Mouse (Mus musculus) liver, adult 2 months (tissue): ENCODE results near the gene Tac2. TPM values are rescaled to one million over a fixed set of nuclear protein-coding genes. Genes with fewer than 3 reads are reported as not detected.

Experiments
- DNase-seq: peaks from one replicate; pipeline ENCODE4 v3.0.0-alpha.2; 2011; ENCODE audit warnings: low read depth, low spot score; ENCODE audit errors: extremely low read depth
- H3K27ac ChIP-seq: fragments of 200-500 bp; replicated peaks from 2 replicates; pipeline ENCODE4 v1.5.1; 2012; ENCODE audit warnings: low read depth, mild to moderate bottlenecking, control low read depth, inconsistent platforms, low read length; ENCODE audit not compliant: insufficient read depth
- H3K27me3 ChIP-seq: fragments of 200-500 bp; 2 replicates; pipeline ENCODE4 v1.6.1; 2012; ENCODE audit warnings: mild to moderate bottlenecking, moderate library complexity, low read length, inconsistent platforms; ENCODE audit not compliant: control insufficient read depth, insufficient read depth
- H3K36me3 ChIP-seq: fragments of 200-500 bp; 2 replicates; pipeline ENCODE4 v1.6.1; 2012; ENCODE audit warnings: low read length, inconsistent platforms; ENCODE audit not compliant: control insufficient read depth, insufficient read depth
- H3K4me1 ChIP-seq: fragments of 200-500 bp; 2 replicates; pipeline ENCODE4 v1.6.1; 2011; ENCODE audit warnings: low read length; ENCODE audit not compliant: control insufficient read depth, insufficient read depth
- H3K4me3 ChIP-seq: fragments of 200-500 bp; 2 replicates; pipeline ENCODE4 v1.5.1; 2011; ENCODE audit warnings: low read depth, mild to moderate bottlenecking, control low read depth, low read length, moderate library complexity; ENCODE audit not compliant: insufficient read depth
- H3K79me2 ChIP-seq: fragments of 200-500 bp; 2 replicates; pipeline ENCODE4 v1.6.1; 2012; ENCODE audit warnings: inconsistent platforms, mild to moderate bottlenecking, low read length, moderate library complexity; ENCODE audit not compliant: control insufficient read depth, insufficient read depth
- H3K9ac ChIP-seq: fragments of 200-500 bp; 2 replicates; pipeline ENCODE4 v1.6.1; 2012; ENCODE audit warnings: low read depth, mild to moderate bottlenecking, control low read depth, inconsistent platforms, low read length
- CTCF ChIP-seq: fragments of 200-500 bp; IDR thresholded peaks from 2 replicates; pipeline ENCODE4 v1.5.1; 2011; ENCODE audit warnings: low read depth, low read length, control low read depth
- POLR2A ChIP-seq: fragments of 200-500 bp; IDR thresholded peaks from 2 replicates; pipeline ENCODE4 v1.6.1; 2011; ENCODE audit warnings: low read length, control low read depth; ENCODE audit not compliant: insufficient read depth; ENCODE audit errors: extremely low read depth
- WGBS: fragments of 180-500 bp; shearing (Covaris S2); methylation state at CpG from one replicate; pipeline ENCODE4 v1.1.7; 2018; 5-methylcytosine and 5-hydroxymethylcytosine counted together
- polyA plus RNA-seq: library from polyadenylated mRNA; depleted of rRNA; stranded (reverse); fragments of >200 nt; gene quantifications from 2 replicates; pipeline ENCODE4 v1.2.3, GENCODE M21; 2012
- total RNA-seq: library from RNA; depleted of rRNA; stranded (reverse); fragments of >200 nt; gene quantifications from 2 replicates; pipeline ENCODE4 v1.2.3, GENCODE M21; 2014

Gene Tac2
- total and polyA plus RNA-seq, 2 experiments = not detected

- H3K79me2 ChIP-seq = peaks cover 20% of the 10 kb centered on the region
- H3K9ac ChIP-seq = 0 out of 2 replicates have a peak overlapping the region, but pooled peaks have one; percentile 1
- H3K36me3 ChIP-seq = peaks cover 7% of the 10 kb centered on the region; the same call in 1 of the 2 replicates
- peaks cover 18% of the 10 kb centered on the region for H3K4me1 ChIP-seq
- no peak for TF ChIP-seq POLR2A
- no peak for TF ChIP-seq CTCF
- 29% methylated on average over 2 of the region's 2 CpGs for WGBS
- no peak overlapping the region for H3K4me3 ChIP-seq
- peak overlapping the region; percentile 41 for H3K27ac ChIP-seq
- no peaks in the 10 kb centered on the region for H3K27me3 ChIP-seq
- no peak for DNase-seq
These were observed 13.3 kb downstream of the Tac2 start for GRCm38 (mm10) chr10:127737552-127737951.

- H3K79me2 ChIP-seq = peaks cover 28% of the 10 kb centered on the region
- TF ChIP-seq POLR2A (0 out of 2 replicates have a peak, but pooled peaks have one; percentile 23), CTCF (peak; percentile 54)
- peak; percentile 99 for DNase-seq
- WGBS = 6% methylated on average over 13 of the region's 13 CpGs
- no peaks in the 10 kb centered on the region for H3K27me3 ChIP-seq
- H3K27ac ChIP-seq = peak overlapping the region; percentile 98
- no peak overlapping the region for H3K4me3 ChIP-seq
- H3K36me3 ChIP-seq = peaks cover 11% of the 10 kb centered on the region
- H3K9ac ChIP-seq = peak overlapping the region; percentile 32
- H3K4me1 ChIP-seq = peaks cover 18% of the 10 kb centered on the region
These were observed 14.0 kb downstream of the Tac2 start for GRCm38 (mm10) chr10:127738151-127738882.

GRCm38 (mm10) chr10:127739083-127739660 lies 14.9 kb downstream of the Tac2 start, which contains the start of gene Zbtb39:
Gene Zbtb39, plus strand, starts transcription at chr10:127739538.
- peaks cover 24% of the 10 kb centered on the region for H3K4me1 ChIP-seq

GRCm38 (mm10) chr10:127739661-127740161 lies 15.4 kb downstream of the Tac2 start:
- no peak for DNase-seq
- WGBS = under 1% methylated on average over 47 of the region's 55 CpGs
- Histone ChIP-seq H3K36me3 (peaks cover 23% of the 10 kb centered on the region), H3K9ac (peak overlapping the region; percentile 100), H3K27me3 (no peaks in the 10 kb centered on the region), H3K4me1 (peaks cover 27% of the 10 kb centered on the region), H3K4me3 (peak overlapping the region; percentile 96), H3K27ac (peak overlapping the region; percentile 88), H3K79me2 (peaks cover 38% of the 10 kb centered on the region)
- no peak for TF ChIP-seq POLR2A
- no peak for TF ChIP-seq CTCF

More at GRCm38 (mm10) chr10:127739083-127739660, 14.9 kb downstream of the Tac2 start, which contains the start of gene Zbtb39:
- Histone ChIP-seq H3K79me2 (peaks cover 35% of the 10 kb centered on the region), H3K27ac (peak within 1 kb of the TSS; percentile 98), H3K36me3 (peaks cover 20% of the 10 kb centered on the region), H3K4me3 (peak within 1 kb of the TSS; percentile 96), H3K27me3 (no peaks in the 10 kb centered on the region), H3K9ac (peak within 1 kb of the TSS; percentile 100)
- 1% methylated on average over 48 of the region's 61 CpGs for WGBS
- TF ChIP-seq POLR2A (0 out of 2 replicates have a peak, but pooled peaks have one; percentile 5), CTCF (peak; percentile 61)
- no peak for DNase-seq

- peaks cover 41% of the 10 kb centered on the region for H3K79me2 ChIP-seq
- H3K27ac ChIP-seq = peak overlapping the region; percentile 73
- TF ChIP-seq POLR2A (no peak), CTCF (peak; percentile 75)
- H3K9ac ChIP-seq = no peak overlapping the region
- H3K4me3 ChIP-seq = no peak overlapping the region
- WGBS = 45% methylated on average over 5 of the region's 5 CpGs
- peak; percentile 77 for DNase-seq
- H3K36me3 ChIP-seq = peaks cover 28% of the 10 kb centered on the region
- H3K27me3 ChIP-seq = no peaks in the 10 kb centered on the region
- H3K4me1 ChIP-seq = peaks cover 33% of the 10 kb centered on the region
These were observed 20.4 kb downstream of the Tac2 start for GRCm38 (mm10) chr10:127744661-127745060.
